Mouse (Mus musculus) megakaryocyte-erythroid progenitor cell, adult 5-6 weeks (primary cell): ENCODE measurements at regions not wholly inside any gene's neighbourhood (a gene's known extent, or its start where the extent isn't known, plus 50 kb on each side); places are given as distances from the start of the nearest gene placed in this dataset.

Experiments
- ATAC-seq: replicated peaks from 2 replicates; pipeline ENCODE4 v1.8.0; 2016; ENCODE audit warnings: mild to moderate bottlenecking, inconsistent platforms; ENCODE audit not compliant: severe bottlenecking, poor library complexity, low FRiP score, low TSS enrichment

- ATAC-seq: no peak
These were observed 272.5 kb upstream of the Plxna2 start for GRCm38 (mm10) chr1:194345304-194346033.

DNA sequence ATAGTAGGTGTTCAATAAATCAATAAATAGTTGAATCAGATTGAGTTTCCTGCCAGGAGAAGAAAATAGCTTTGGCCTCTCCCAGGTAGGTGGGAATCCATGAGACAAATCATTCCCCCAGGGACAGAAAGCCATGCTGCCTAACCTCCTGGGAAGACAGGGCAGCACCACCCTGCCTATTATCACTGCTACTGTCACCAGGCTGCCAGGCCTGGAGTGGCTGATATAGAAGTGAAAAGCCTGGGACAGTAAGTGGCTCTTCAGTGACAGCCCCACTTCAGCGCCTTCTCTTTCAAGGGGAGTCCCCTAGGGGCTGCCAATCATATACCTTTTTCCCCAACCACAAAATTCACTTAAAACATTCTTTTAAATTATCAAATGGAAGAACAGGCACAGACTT lies 275.4 kb upstream of the Plxna2 start:
- ATAC-seq: no peak

- ATAC-seq: no peak
These were observed 276.3 kb upstream of the Plxna2 start for GRCm38 (mm10) chr1:194341758-194342157.

GRCm38 (mm10) chr1:194334752-194335719 lies 283.0 kb upstream of the Plxna2 start:
- ATAC-seq: no peak

- no peak for ATAC-seq
These were observed 285.4 kb upstream of the Plxna2 start for GRCm38 (mm10) chr1:194332639-194333038.

DNA sequence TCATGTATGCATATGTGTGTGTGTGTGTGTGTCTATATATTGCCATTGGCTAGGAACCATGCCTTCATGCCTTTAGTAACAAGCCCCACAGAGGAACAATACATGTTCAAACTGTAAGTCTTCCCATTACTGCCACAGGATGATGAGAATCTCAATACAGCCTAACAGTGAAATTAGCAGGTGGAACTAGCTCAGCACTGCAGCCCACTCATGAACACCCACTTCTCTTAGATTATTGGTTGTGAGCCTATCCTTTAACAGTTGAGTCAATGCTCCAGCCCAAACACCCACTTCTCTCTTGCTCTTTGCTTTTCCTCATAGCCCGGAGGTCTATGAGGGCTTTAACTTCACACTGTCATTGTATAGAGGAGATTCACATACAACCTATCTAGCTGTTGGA lies 287.5 kb upstream of the Plxna2 start:
- no peak for ATAC-seq

DNA sequence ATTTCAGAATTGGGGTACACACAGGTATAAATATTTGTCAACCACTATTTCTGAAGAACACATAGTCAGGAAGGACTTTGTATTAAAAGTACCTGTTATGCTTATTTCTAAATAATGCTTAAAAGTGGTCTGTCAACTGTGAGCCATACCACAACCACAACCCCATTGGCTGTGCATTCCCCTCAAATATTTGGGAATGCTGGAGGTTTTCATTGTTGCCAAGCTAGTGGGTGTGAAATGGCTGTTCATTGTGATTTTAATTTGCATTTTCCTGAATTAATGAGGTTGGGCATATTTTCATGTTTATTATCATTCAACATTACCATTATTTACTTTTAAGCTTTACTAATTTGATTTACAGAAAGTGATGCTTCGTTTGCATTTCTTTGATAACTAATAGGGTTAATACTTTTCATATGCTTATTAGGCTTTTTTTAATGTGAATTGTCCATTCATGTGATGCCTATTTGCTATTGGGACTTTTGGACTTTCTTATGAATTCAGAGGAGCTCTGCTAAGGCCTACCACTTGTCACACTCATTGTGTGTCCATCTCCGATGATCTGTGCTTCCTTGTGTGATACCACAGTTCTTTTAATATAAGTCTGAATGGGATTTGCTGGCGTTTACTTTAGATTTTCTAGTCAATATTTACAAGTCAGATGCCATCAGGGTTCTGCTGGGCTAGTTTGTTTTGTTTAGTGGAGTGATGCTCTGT lies 297.5 kb upstream of the Plxna2 start:
- no peak for ATAC-seq

DNA sequence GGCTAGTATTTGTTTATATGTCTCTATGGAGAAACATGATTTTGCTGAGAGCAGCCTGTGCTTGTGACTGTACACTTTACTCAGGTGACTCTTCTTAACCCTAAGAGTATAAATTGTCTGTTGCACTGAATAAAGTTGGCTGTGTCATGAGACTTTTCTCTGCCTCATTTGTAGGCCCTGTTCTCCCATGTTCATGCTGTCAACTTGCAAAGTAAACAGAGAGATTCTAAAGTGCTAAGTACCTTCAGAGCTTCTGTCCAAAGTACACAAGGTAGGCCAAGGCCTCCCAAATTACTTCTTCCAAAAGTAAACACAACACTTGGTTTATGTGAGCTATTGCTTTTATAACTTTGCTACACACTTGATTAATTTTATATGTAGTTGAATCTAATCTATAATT lies 299.7 kb upstream of the Plxna2 start:
- no peak for ATAC-seq

GRCm38 (mm10) chr1:194315593-194315992 lies 302.4 kb upstream of the Plxna2 start:
- no peak for ATAC-seq

DNA sequence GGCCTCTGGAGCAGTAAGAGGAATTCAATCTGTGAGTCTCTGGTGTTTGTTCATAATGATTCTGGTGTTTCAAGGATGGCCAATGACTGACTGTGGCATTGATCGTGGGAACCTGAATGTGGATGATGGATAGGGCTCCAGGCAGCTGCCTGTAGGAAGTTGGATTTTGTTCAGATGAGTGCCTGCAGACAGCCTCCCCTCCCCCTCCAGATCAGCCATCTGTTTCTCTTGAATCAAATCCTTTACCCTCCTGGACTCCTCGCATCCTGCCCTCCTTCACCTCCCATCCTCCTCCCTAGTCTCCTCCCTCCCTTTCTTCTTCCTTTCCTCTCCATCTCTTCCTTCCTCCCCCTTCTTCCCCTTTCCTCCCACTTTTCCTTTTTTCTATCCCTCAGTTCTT lies 307.6 kb upstream of the Plxna2 start:
- no peak for ATAC-seq

- ATAC-seq: no peak
These were observed 309.4 kb upstream of the Plxna2 start for GRCm38 (mm10) chr1:194308648-194309047.

DNA sequence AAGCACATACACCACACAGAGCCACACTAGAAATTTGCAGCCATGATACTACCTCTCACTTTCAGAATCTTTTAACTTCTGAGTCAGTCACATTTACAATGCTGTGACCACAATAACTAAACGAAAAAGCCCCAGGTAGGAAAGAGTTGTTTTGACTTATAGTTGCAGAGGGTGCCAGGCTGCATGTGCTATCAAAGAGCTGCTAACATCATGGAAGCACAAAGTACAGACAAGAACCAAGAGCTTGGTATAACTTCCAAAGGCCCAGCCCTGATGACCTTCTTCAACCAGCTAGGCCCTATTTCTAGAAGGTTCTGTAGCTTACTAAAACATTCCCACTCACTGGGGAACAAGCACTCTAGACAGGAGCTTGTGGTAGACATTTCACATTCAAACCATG lies 314.1 kb upstream of the Plxna2 start:
- no peak for ATAC-seq

DNA sequence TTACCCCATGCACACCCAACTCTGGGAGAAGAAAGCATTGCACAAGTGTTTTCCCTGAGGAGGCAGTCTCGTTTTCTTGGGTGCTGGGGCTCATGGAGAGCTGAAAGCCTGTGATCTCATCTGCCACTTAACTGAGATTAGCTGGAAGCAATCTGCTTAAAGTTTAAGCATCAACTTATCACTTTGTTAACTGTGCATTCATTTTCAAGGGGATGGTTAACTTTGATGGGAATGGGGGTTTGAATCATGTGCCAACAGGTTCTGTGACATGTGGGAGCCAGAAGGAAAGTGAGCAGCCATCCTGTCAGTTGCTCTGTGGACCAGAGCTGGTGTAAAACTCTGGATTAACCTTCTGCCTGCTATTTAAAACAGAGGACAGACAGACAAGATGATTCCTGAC lies 315.2 kb upstream of the Plxna2 start:
- no peak for ATAC-seq

DNA sequence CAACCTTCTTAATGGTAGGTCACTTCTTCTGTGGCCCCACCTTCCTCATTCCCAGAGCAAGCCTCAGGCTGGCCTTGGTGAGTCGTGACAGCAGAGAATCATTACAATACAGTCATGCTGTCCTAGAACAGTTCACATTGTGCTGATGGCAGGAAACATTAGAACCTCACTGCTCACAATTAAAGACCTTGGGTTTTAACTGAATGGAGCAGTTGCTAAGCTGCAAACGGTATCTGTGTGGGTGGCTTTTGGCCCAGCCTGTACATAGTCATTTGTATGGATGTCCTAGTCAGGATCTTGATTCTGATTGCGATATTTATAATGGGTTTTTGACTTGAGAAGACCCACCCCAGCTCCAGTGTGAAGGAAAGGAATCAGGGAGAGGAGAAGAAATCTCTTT lies 336.1 kb upstream of the Plxna2 start:
- ATAC-seq: no peak

DNA sequence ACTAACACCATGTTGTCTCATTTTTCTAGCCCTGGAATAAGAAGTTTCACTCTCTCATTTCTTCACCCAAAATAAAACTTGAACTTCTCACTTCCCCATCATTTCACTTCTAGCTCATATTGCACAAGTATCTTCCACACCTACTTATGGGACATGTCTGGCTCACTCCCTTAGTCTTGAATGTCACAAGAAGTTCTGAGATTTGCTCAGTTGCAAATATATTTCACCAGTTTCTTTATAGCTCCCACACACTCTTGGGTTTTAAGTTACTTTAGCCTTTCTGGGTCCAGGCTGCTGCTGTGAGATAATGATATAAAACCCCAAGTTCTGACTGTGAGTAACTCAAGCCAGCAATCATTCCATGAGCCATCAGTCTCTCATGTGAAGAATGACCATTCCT lies 350.0 kb upstream of the Plxna2 start:
- no peak for ATAC-seq

DNA sequence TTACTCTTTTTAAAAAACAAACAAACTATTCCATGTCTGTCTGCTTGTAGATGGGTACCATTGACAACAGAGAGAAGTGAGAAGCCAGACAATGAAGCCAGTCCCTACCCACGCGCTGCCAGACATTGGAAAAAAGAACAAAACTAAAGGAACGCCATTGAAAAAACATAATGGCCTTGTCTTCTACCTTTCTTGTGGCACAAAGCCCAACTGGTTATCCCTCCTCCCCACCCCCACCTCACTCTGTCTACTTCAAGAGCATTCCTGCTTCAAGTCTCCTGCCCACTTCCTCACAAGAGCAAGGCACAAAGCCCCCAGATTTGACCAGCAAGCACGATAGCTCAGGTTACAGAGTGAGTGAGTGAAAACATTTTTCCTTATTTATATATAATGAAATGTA lies 355.6 kb upstream of the Plxna2 start:
- no peak for ATAC-seq

GRCm38 (mm10) chr1:194259957-194260356 lies 358.1 kb upstream of the Plxna2 start:
- ATAC-seq: no peak

GRCm38 (mm10) chr1:194244776-194245366 lies 373.1 kb upstream of the Plxna2 start:
- ATAC-seq: no peak

DNA sequence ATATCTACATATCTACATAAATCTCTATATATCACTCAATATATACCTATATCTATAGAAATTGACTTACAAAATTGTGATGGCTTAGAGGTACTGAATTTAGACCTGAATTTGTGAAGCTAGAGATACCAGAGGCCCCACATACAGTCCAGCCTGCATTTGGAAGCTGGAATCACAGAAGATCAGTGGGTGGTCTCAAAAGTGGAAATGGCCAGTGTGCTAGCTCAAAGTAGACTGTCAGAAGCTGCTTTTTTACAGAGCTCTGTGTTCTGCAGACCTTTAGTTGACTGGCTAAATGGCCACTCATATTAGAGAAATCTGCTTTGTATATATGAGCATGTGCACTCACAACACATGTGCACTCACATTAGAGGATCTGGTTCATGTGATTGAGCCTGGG lies 376.9 kb upstream of the Plxna2 start:
- ATAC-seq: no peak

DNA sequence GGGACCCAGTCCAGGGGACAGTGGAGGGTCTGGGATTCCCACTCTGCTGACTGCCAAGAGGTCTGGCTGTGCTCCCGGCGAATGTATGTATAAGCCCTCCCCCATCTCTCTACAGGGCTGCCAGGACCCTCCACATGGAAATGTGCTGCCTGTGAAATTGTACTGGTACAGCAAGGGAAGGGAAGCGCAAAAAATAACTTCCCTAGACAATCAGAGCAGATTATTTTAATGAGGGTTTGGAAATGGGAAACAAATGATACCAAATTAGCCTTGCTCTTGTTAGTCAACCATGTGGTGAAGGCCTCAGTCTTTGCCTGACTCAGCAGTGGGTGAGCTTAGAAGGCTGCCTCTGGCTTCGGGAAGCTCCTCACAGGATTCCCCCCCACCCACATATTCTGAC lies 386.8 kb upstream of the Plxna2 start:
- ATAC-seq: no peak
